In the genomic region with DNA sequence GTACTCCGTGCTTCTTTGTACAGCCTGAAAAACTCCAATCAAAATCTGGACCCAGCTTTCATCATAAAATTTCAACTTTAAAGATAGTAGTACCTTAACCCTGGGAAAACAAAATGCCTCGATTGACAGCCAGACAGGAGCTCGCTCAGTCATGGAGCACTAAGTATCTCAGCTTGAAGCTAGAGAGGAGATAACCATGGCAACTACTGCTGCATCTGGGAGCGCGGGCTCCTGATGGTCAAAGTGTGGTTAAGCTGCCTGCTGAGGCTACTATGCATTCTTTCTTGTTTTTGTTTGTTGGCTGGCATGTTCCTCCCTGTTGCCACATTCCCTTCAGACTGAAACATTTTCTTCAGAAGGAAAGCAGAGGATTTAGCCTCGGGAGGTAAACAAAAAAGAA, we compare ENCODE assay signal across 23 mouse cellular contexts. TPM values are rescaled to one million over a fixed set of nuclear protein-coding genes. Genes with fewer than 3 reads are reported as not detected.
DNase-seq lines count a peak whose midpoint lies in the region; ATAC-seq lines count a peak whose summit lies in the region.
"Had no signal": no experiment of that assay in that cellular context is flagged by ENCODE, and none has a peak within 500 bp of the region (broad histone marks: within the 10 kb centered on the region; RNA-seq: fewer than 3 reads in every experiment).

No protein-coding gene starts in this region.

- H3K9ac ChIP-seq in hindbrain, embryonic 15.5 days = no peak overlapping the region
- no peak overlapping the region for H3K9ac ChIP-seq in midbrain, embryonic 14.5 days (replicated peaks; ENCODE audit: low read length)
- H3K9ac ChIP-seq: embryonic facial prominence, embryonic 12.5 days; heart, embryonic 15.5 days; limb, embryonic 15.5 days; liver, embryonic 15.5 days had no signal

- H3K4me2 ChIP-seq in hindbrain, embryonic 15.5 days = no peak overlapping the region
- no peak overlapping the region for H3K4me2 ChIP-seq in midbrain, embryonic 14.5 days (ENCODE audit: low read length)
- H3K4me2 ChIP-seq: embryonic facial prominence, embryonic 12.5 days; heart, embryonic 15.5 days; limb, embryonic 15.5 days; liver, embryonic 15.5 days had no signal

- no peaks in the 10 kb centered on the region for H3K27me3 ChIP-seq in hindbrain, embryonic 15.5 days
- H3K27me3 ChIP-seq in midbrain, embryonic 14.5 days (ENCODE audit: control insufficient read depth, insufficient read depth, low read length) = no peaks in the 10 kb centered on the region
- H3K27me3 ChIP-seq: embryonic facial prominence, embryonic 12.5 days; heart, embryonic 15.5 days; limb, embryonic 15.5 days; liver, embryonic 15.5 days had no signal

- no peak overlapping the region for H3K27ac ChIP-seq in hindbrain, embryonic 15.5 days (replicated peaks)
- no peak overlapping the region for H3K27ac ChIP-seq in midbrain, embryonic 14.5 days (replicated peaks; ENCODE audit: low read depth, low read length)
- H3K27ac ChIP-seq: embryonic facial prominence, embryonic 12.5 days; heart, embryonic 15.5 days; limb, embryonic 15.5 days; liver, embryonic 15.5 days had no signal

- WGBS in hindbrain, embryonic 15.5 days = 23% methylated on average over 6 of the region's 6 CpGs
- WGBS in midbrain, embryonic 14.5 days = 17% methylated on average over 6 of the region's 6 CpGs

- peak; percentile 68 for ATAC-seq in hindbrain, embryonic 15.5 days (ENCODE audit: low FRiP score, low read depth)
- no peak for ATAC-seq in midbrain, embryonic 14.5 days (ENCODE audit: low FRiP score, low TSS enrichment)
- ATAC-seq: CD4-positive, CD25-positive, alpha-beta regulatory T cell, adult 4 months; intestine, postnatal 0 days; lung, postnatal 0 days had no signal

- H3K4me1 ChIP-seq in hindbrain, embryonic 15.5 days (replicated peaks) = peaks cover 4% of the 10 kb centered on the region; the same call in 1 of the 2 replicates
- no peaks in the 10 kb centered on the region for H3K4me1 ChIP-seq in midbrain, embryonic 14.5 days (ENCODE audit: control insufficient read depth, insufficient read depth, low read length)
- H3K4me1 ChIP-seq: embryonic facial prominence, embryonic 12.5 days; heart, embryonic 15.5 days; limb, embryonic 15.5 days; liver, embryonic 15.5 days had no signal

- H3K9me3 ChIP-seq in hindbrain, embryonic 15.5 days = no peaks in the 10 kb centered on the region
- no peaks in the 10 kb centered on the region for H3K9me3 ChIP-seq in midbrain, embryonic 14.5 days (ENCODE audit: control insufficient read depth, low read length)
- H3K9me3 ChIP-seq: embryonic facial prominence, embryonic 12.5 days; heart, embryonic 15.5 days; limb, embryonic 15.5 days; liver, embryonic 15.5 days had no signal

- no peak overlapping the region for H3K4me3 ChIP-seq in hindbrain, embryonic 15.5 days
- no peak overlapping the region for H3K4me3 ChIP-seq in midbrain, embryonic 14.5 days (replicated peaks; ENCODE audit: low read depth, low read length)
- H3K4me3 ChIP-seq: embryonic facial prominence, embryonic 12.5 days; erythroblast, embryonic 14.5 days; heart, embryonic 15.5 days; limb, embryonic 15.5 days; liver, embryonic 15.5 days had no signal

- H3K36me3 ChIP-seq in hindbrain, embryonic 15.5 days = no peaks in the 10 kb centered on the region
- no peaks in the 10 kb centered on the region for H3K36me3 ChIP-seq in midbrain, embryonic 14.5 days (ENCODE audit: control insufficient read depth, insufficient read depth, low read length)
- H3K36me3 ChIP-seq: embryonic facial prominence, embryonic 12.5 days; heart, embryonic 15.5 days; limb, embryonic 15.5 days; liver, embryonic 15.5 days had no signal

- DNase-seq in embryo, embryonic 11 days = peak; percentile 16
- DNase-seq in embryo, embryonic 10.5 days (ENCODE audit: low spot score) = no peak
- DNase-seq in R1 (ENCODE audit: low read depth, low spot score) = peak; percentile 58
- DNase-seq in midbrain, embryonic 14.5 days = peak; percentile 37
- no peak for DNase-seq in right cerebral cortex, adult 2 months (ENCODE audit: low spot score in 2 of 2)
- DNase-seq in adrenal gland, adult 8-10 months = no peak
- no peak for DNase-seq in thymus, postnatal 10 days (ENCODE audit: low spot score in 2 of 2)
- DNase-seq: adrenal gland, postnatal 36 days; cerebellum, adult 18-20 months; cerebellum, postnatal 36 days; gastrocnemius, postnatal 14 days; heart, adult 18-20 months; kidney, postnatal 10 days; layer of hippocampus, postnatal 36 days had no signal

RNA-seq across cellular contexts. Expression of a gene that starts 12.3 kb away (rescaled TPM):
- polyA plus RNA-seq in hindbrain, embryonic 15.5 days (2015; fragmentation: Nextera tagmentation; extraction: Ambion mirVana) = 5.5 and 6.4 TPM in 2 replicates
- polyA plus RNA-seq in midbrain, embryonic 14.5 days (2014; fragmentation: Nextera tagmentation; extraction: Ambion mirVana) = 3.8 and 6.1 TPM in 2 replicates
- total RNA-seq in adrenal gland, adult 8-10 months (2022) = 1 to 10 TPM; 2.0 to 6.1 (median 3.9) TPM
- polyA plus RNA-seq: erythroblast, embryonic 14.5 days had no signal

Comparison
In these comparisons a context has a peak if more than half of its experiments do, and no peak if none do; other contexts are left out.
1. DNase-seq: peak in embryo, embryonic 11 days (single experiment), R1 (single experiment) and midbrain, embryonic 14.5 days (single experiment); none in embryo, embryonic 10.5 days (single experiment), right cerebral cortex, adult 2 months (0 of 2), adrenal gland, adult 8-10 months (single experiment) and thymus, postnatal 10 days (0 of 2).